In genomic region chr10:13968234-13968555, GRCm38 (mm10) we compare ENCODE assay signal across 8 mouse cellular contexts. TPM values are rescaled to one million over a fixed set of nuclear protein-coding genes. Genes with fewer than 3 reads are reported as not detected.
DNase-seq lines count a peak whose midpoint lies in the region; ATAC-seq and TF ChIP-seq lines count a peak whose summit lies in the region.

No protein-coding gene starts in this region.

- H3K9me3 ChIP-seq in heart, embryonic 15.5 days (replicated peaks) = no peaks in the 10 kb centered on the region
- no peaks in the 10 kb centered on the region for H3K9me3 ChIP-seq in ES-E14 (ENCODE audit: control insufficient read depth, insufficient read depth, low read depth, low read length)
- H3K9me3 ChIP-seq in hindbrain, embryonic 12.5 days (replicated peaks) = no peaks in the 10 kb centered on the region
- H3K9me3 ChIP-seq in midbrain, embryonic 11.5 days (ENCODE audit: control insufficient read depth, low read length) = no peaks in the 10 kb centered on the region

- no peak for DNase-seq in heart, postnatal 10 days
- no peak for DNase-seq in ES-E14 (ENCODE audit: low read depth, low spot score)
- DNase-seq in midbrain, embryonic 11.5 days (ENCODE audit: low spot score, missing footprints) = no peak
- no peak for DNase-seq in gastrocnemius, adult 18-20 months (ENCODE audit: low spot score)
- no peak for DNase-seq in cerebellum, postnatal 4 days (ENCODE audit: low spot score in 2 of 2)
- DNase-seq in ovary, postnatal 14 days (ENCODE audit: low spot score) = no peak

- intact Hi-C loops in heart, postnatal 10 days (cut with DNase I) = loop anchor here (5.0 kb wide), 1 partner anchor 281 kb away; no protein-coding TSS in a partner anchor

- no peaks in the 10 kb centered on the region for H3K27me3 ChIP-seq in heart, embryonic 15.5 days
- H3K27me3 ChIP-seq in hindbrain, embryonic 12.5 days = 0 out of 2 replicates have a peak, but pooled peaks cover under 1% of the 10 kb centered on the region
- no peaks in the 10 kb centered on the region for H3K27me3 ChIP-seq in midbrain, embryonic 11.5 days (ENCODE audit: control insufficient read depth, insufficient read depth, low read length)

- in situ Hi-C loops in ES-E14 (cut with MboI; ENCODE audit: low sequenced_read_pairs in 2 of 2, unreplicated experiment in 2 of 2) = no loop called here

- H3K4me3 ChIP-seq in heart, embryonic 15.5 days = peak overlapping the region; percentile 78
- peak overlapping the region; percentile 72 to 77; a peak in 2 of 4 replicates for H3K4me3 ChIP-seq in ES-E14 (ENCODE audit: insufficient read depth in 1 of 2, low read depth in 1 of 2, low read length in 2 of 2, poor library complexity in 1 of 2, severe bottlenecking in 1 of 2)
- peak overlapping the region; percentile 70 for H3K4me3 ChIP-seq in hindbrain, embryonic 12.5 days
- peak overlapping the region; percentile 72 for H3K4me3 ChIP-seq in midbrain, embryonic 11.5 days (ENCODE audit: low read depth, low read length)

- peak overlapping the region; percentile 90 for H3K9ac ChIP-seq in heart, embryonic 15.5 days
- no peak overlapping the region for H3K9ac ChIP-seq in ES-E14 (ENCODE audit: insufficient read depth, low read depth, low read length, poor library complexity, severe bottlenecking)
- H3K9ac ChIP-seq in hindbrain, embryonic 12.5 days = peak overlapping the region; percentile 79
- H3K9ac ChIP-seq in midbrain, embryonic 11.5 days (ENCODE audit: low read length) = peak overlapping the region; percentile 91

- no peak for ATAC-seq in heart, embryonic 15.5 days (replicated peaks; ENCODE audit: insufficient number of reproducible peaks, insufficient read depth, low FRiP score, low read depth)
- ATAC-seq in hindbrain, embryonic 12.5 days (ENCODE audit: low FRiP score) = no peak
- ATAC-seq in midbrain, embryonic 11.5 days (ENCODE audit: low FRiP score) = no peak

- H3K27ac ChIP-seq in heart, embryonic 15.5 days = peak overlapping the region; percentile 100
- no peak overlapping the region for H3K27ac ChIP-seq in ES-E14 (ENCODE audit: insufficient read depth, low read depth, low read length, poor library complexity, severe bottlenecking)
- H3K27ac ChIP-seq in hindbrain, embryonic 12.5 days = peak overlapping the region; percentile 99
- H3K27ac ChIP-seq in midbrain, embryonic 11.5 days (ENCODE audit: low read depth, low read length) = peak overlapping the region; percentile 65; the same call in 1 of the 2 replicates

- no peaks in the 10 kb centered on the region for H3K36me3 ChIP-seq in heart, embryonic 15.5 days
- no peaks in the 10 kb centered on the region for H3K36me3 ChIP-seq in ES-E14 (ENCODE audit: control insufficient read depth, insufficient read depth, low read length, poor library complexity, severe bottlenecking)
- no peaks in the 10 kb centered on the region for H3K36me3 ChIP-seq in hindbrain, embryonic 12.5 days
- no peaks in the 10 kb centered on the region for H3K36me3 ChIP-seq in midbrain, embryonic 11.5 days (ENCODE audit: control insufficient read depth, insufficient read depth, low read length)

- H3K4me2 ChIP-seq in heart, embryonic 15.5 days = peak overlapping the region; percentile 84
- H3K4me2 ChIP-seq in hindbrain, embryonic 12.5 days (replicated peaks) = peak overlapping the region; percentile 95
- peak overlapping the region; percentile 82 for H3K4me2 ChIP-seq in midbrain, embryonic 11.5 days

- peaks cover 8% of the 10 kb centered on the region for H3K4me1 ChIP-seq in heart, embryonic 15.5 days (replicated peaks)
- H3K4me1 ChIP-seq in ES-E14 (ENCODE audit: control insufficient read depth in 2 of 2, insufficient read depth in 2 of 2, low read length in 2 of 2, poor library complexity in 1 of 2) = no peaks in the 10 kb centered on the region; a peak in 1 of 4 replicates
- no peaks in the 10 kb centered on the region for H3K4me1 ChIP-seq in hindbrain, embryonic 12.5 days
- peaks cover 3% of the 10 kb centered on the region; the same call in 1 of the 2 replicates for H3K4me1 ChIP-seq in midbrain, embryonic 11.5 days (ENCODE audit: control insufficient read depth, insufficient read depth, low read length)

- 11% methylated on average over 5 of the region's 5 CpGs for WGBS in heart, embryonic 15.5 days
- WGBS in hindbrain, embryonic 12.5 days = 11% methylated on average over 5 of the region's 5 CpGs
- 12% methylated on average over 5 of the region's 5 CpGs for WGBS in midbrain, embryonic 11.5 days

TF ChIP-seq in ES-E14, 5 proteins besides CTCF, POLR2A, EP300 and RAD21:
- TF ChIP-seq MAFK (IDR thresholded peaks at IDR 0.05; ENCODE audit: insufficient read depth, low read depth, low read length) (no peak), HCFC1 (IDR thresholded peaks at IDR 0.05; ENCODE audit: borderline replicate concordance, insufficient read depth, low read length) (no peak), ZC3H11A (IDR thresholded peaks at IDR 0.05; ENCODE audit: borderline replicate concordance, low read depth, low read length) (no peak), CHD2 (IDR thresholded peaks at IDR 0.05; ENCODE audit: low read depth, low read length) (no peak), ZNF384 (IDR thresholded peaks at IDR 0.05; ENCODE audit: low read depth, low read length) (no peak)

RNA-seq across cellular contexts. Expression of gene Hivep2, which starts 2.3 kb away (rescaled TPM):
- 4.8 and 5.4 TPM in 2 replicates for polyA plus RNA-seq in heart, embryonic 15.5 days (2015; fragmentation: Nextera tagmentation; extraction: Ambion mirVana)
- total RNA-seq in heart, postnatal 10 days (2021) = 10 to 100 TPM; 25.7 to 28.4 TPM
- total RNA-seq in ES-E14 (2012; rRNA removed) = 1.2 and 2.3 TPM in 2 replicates
- polyA plus RNA-seq in hindbrain, embryonic 12.5 days (2016; fragmentation: Nextera tagmentation; extraction: Ambion mirVana) = 6.5 and 8.3 TPM in 2 replicates
- polyA plus RNA-seq in midbrain, embryonic 11.5 days (2014; fragmentation: Nextera tagmentation; extraction: Ambion mirVana) = 5.4 and 6.5 TPM in 2 replicates
- 10 to 100 TPM; 47.5 to 48.3 TPM for total RNA-seq in gastrocnemius, adult 18-20 months (2021)
